Mouse (Mus musculus) MEL (cell line): ENCODE measurements at regions not wholly inside any gene's neighbourhood (a gene's known extent, or its start where the extent isn't known, plus 50 kb on each side); places are given as distances from the start of the nearest gene placed in this dataset.

Source experiments
- CTCF ChIP-seq, 3 experiments: IDR thresholded peaks in 2 of 3; conservative IDR thresholded peaks in 1 of 3; 2 replicates each; pipeline ENCODE4 v1.5.1; 2011 to 2012; ENCODE audit warnings: low read length in 3 of 3, low read depth in 2 of 3, mild to moderate bottlenecking in 2 of 3, improper control_type of control experiment in 1 of 3, inconsistent platforms in 1 of 3, mixed read lengths in 1 of 3, moderate library complexity in 1 of 3; ENCODE audit not compliant: control insufficient read depth in 1 of 3, insufficient read depth in 1 of 3, poor library complexity in 1 of 3, severe bottlenecking in 1 of 3
- GATA1 ChIP-seq: IDR thresholded peaks from 2 replicates; pipeline ENCODE4 v1.6.1; 2011; ENCODE audit warnings: low read depth, low read length, improper control_type of control experiment
- HCFC1 ChIP-seq: IDR thresholded peaks from 2 replicates; pipeline ENCODE4 v1.6.1; 2012; ENCODE audit warnings: low read depth, mild to moderate bottlenecking, inconsistent platforms, low read length, improper control_type of control experiment, moderate library complexity
- MAFK ChIP-seq: IDR thresholded peaks from 2 replicates; pipeline ENCODE4 v1.6.1; 2011; ENCODE audit warnings: low read depth, mild to moderate bottlenecking, low read length, improper control_type of control experiment, borderline replicate concordance
- MAZ ChIP-seq: IDR thresholded peaks from 2 replicates; pipeline ENCODE4 v1.6.1; 2012; ENCODE audit warnings: low read depth, mild to moderate bottlenecking, inconsistent platforms, low read length, improper control_type of control experiment
- NELFE ChIP-seq: IDR thresholded peaks from 2 replicates; pipeline ENCODE4 v1.6.1; 2011; ENCODE audit warnings: low read depth, low read length, improper control_type of control experiment
- POLR2A ChIP-seq, 2 experiments: IDR thresholded peaks; 2 replicates each; pipeline ENCODE4 v1.6.1; 2011 to 2012; ENCODE audit warnings: low read length in 2 of 2, mild to moderate bottlenecking in 2 of 2, control low read depth in 1 of 2, improper control_type of control experiment in 1 of 2, low read depth in 1 of 2, moderate library complexity in 1 of 2; ENCODE audit not compliant: control insufficient read depth in 1 of 2, insufficient read depth in 1 of 2, poor library complexity in 1 of 2
- POLR2AphosphoS2 ChIP-seq: IDR thresholded peaks from 2 replicates; pipeline ENCODE4 v1.6.1; 2011; ENCODE audit warnings: low read length, improper control_type of control experiment
- RCOR1 ChIP-seq: IDR thresholded peaks from 2 replicates; pipeline ENCODE4 v1.6.1; 2012; ENCODE audit warnings: low read depth, mild to moderate bottlenecking, inconsistent platforms, low read length, improper control_type of control experiment
- SIN3A ChIP-seq: IDR thresholded peaks from 2 replicates; pipeline ENCODE4 v1.6.1; 2012; ENCODE audit warnings: low read length, improper control_type of control experiment, inconsistent platforms
- USF2 ChIP-seq, 2 experiments: IDR thresholded peaks; 2 replicates each; pipeline ENCODE4 v1.6.1; 2011 to 2012; ENCODE audit warnings: improper control_type of control experiment in 2 of 2, low read length in 2 of 2, borderline replicate concordance in 1 of 2, inconsistent platforms in 1 of 2, low read depth in 1 of 2, mild to moderate bottlenecking in 1 of 2; ENCODE audit not compliant: insufficient read depth in 1 of 2
- ZMIZ1 ChIP-seq: IDR thresholded peaks from 2 replicates; pipeline ENCODE4 v1.6.1; 2012; ENCODE audit warnings: low read depth, mild to moderate bottlenecking, inconsistent platforms, low read length, improper control_type of control experiment, moderate library complexity

DNA sequence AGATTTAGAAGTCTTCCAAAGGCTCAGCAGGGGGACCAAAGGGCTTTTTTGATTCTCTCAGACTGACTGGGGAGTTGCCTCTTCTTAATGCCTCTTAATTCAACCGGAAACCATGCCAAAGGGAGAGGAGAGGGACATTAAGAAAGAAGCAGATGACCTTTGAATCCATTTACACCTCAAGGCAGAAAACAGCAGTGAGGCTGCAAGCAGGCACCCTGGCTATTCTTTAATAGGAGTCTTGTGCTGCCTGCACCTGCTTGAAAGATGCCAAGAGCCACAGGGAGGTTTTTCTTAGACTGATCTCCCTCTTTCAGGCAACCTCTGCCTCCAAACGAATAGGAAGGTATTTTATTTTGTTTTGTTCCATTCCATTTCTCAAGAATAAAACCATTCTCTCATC lies 323.0 kb upstream of the Crim1 start:
- no peak for TF ChIP-seq ZMIZ1
- no peak for TF ChIP-seq MAFK
- no peak for TF ChIP-seq GATA1
- TF ChIP-seq NELFE, result no peak
- no peak for TF ChIP-seq MAZ
- TF ChIP-seq HCFC1, result no peak
- no peak for TF ChIP-seq CTCF (IDR thresholded peaks at IDR 0.05 in 2 of 3, conservative IDR thresholded peaks at IDR 0.05 in 1 of 3; ENCODE audit: control insufficient read depth in 1 of 3, insufficient read depth in 1 of 3, low read depth in 2 of 3, low read length in 3 of 3, poor library complexity in 1 of 3, severe bottlenecking in 1 of 3)
- TF ChIP-seq POLR2AphosphoS2, result no peak
- no peak for TF ChIP-seq SIN3A
- TF ChIP-seq RCOR1, result no peak
- no peak for TF ChIP-seq POLR2A (IDR thresholded peaks at IDR 0.05; ENCODE audit: control insufficient read depth in 1 of 2, insufficient read depth in 1 of 2, low read depth in 1 of 2, low read length in 2 of 2, poor library complexity in 1 of 2)
- TF ChIP-seq USF2 (IDR thresholded peaks at IDR 0.05; ENCODE audit: borderline replicate concordance in 1 of 2, insufficient read depth in 1 of 2, low read depth in 1 of 2, low read length in 2 of 2), result no peak
